Mouse (Mus musculus) myocyte (in vitro differentiated cells): ENCODE measurements around the gene Gcc1. TPM values are rescaled to one million over a fixed set of nuclear protein-coding genes. Genes with fewer than 3 reads are reported as not detected.

Experiments
- H3K27me3 ChIP-seq: one replicate; pipeline ENCODE4 v1.6.1; 2011; ENCODE audit not compliant: control insufficient read depth, insufficient read depth, insufficient read length
- H3K36me3 ChIP-seq: one replicate; pipeline ENCODE4 v1.6.1; 2011; ENCODE audit not compliant: control insufficient read depth, insufficient read depth
- H3K4me2 ChIP-seq: one replicate; pipeline ENCODE4 v1.6.1; 2011; ENCODE audit warnings: low read depth, control low read depth
- H3K4me3 ChIP-seq: one replicate; pipeline ENCODE4 v1.5.1; 2011; ENCODE audit warnings: mild to moderate bottlenecking, control low read depth, moderate library complexity
- H3K79me2 ChIP-seq: one replicate; pipeline ENCODE4 v1.6.1; 2011; ENCODE audit not compliant: control insufficient read depth, insufficient read depth
- H3ac ChIP-seq: one replicate; pipeline ENCODE4 v1.6.1; 2011; ENCODE audit not compliant: control insufficient read depth, insufficient read length
- CEBPB ChIP-seq: IDR thresholded peaks from 2 replicates; pipeline ENCODE4 v1.6.1; 2011; ENCODE audit warnings: mild to moderate bottlenecking, moderate library complexity; ENCODE audit not compliant: poor library complexity, insufficient read depth, severe bottlenecking
- E2F4 ChIP-seq: IDR thresholded peaks from one replicate; pipeline ENCODE4 v1.6.1; 2011; ENCODE audit warnings: mild to moderate bottlenecking, control low read depth, moderate library complexity; ENCODE audit not compliant: insufficient read depth
- MAX ChIP-seq: IDR thresholded peaks from one replicate; pipeline ENCODE4 v1.6.1; 2011; ENCODE audit warnings: low read depth, mild to moderate bottlenecking, control low read depth
- MYOD1 ChIP-seq, 3 experiments: IDR thresholded peaks; one replicate each; pipeline ENCODE4 v1.6.1; 2011; ENCODE audit warnings: control low read depth in 2 of 3, low read depth in 2 of 3, mild to moderate bottlenecking in 2 of 3, moderate library complexity in 1 of 3; ENCODE audit not compliant: insufficient read length in 2 of 3, control insufficient read depth in 1 of 3
- MYOG ChIP-seq, 3 experiments: IDR thresholded peaks; one replicate each; pipeline ENCODE4 v1.6.1; 2011; ENCODE audit warnings: control low read depth in 2 of 3, low read depth in 2 of 3, mild to moderate bottlenecking in 2 of 3; ENCODE audit not compliant: insufficient read length in 2 of 3, control insufficient read depth in 1 of 3, insufficient read depth in 1 of 3
- POLR2A ChIP-seq: IDR thresholded peaks from one replicate; pipeline ENCODE4 v1.6.1; 2011; ENCODE audit warnings: low read depth, mild to moderate bottlenecking, control low read depth, moderate library complexity; ENCODE audit not compliant: insufficient read length
- POLR2AphosphoS2 ChIP-seq: IDR thresholded peaks from one replicate; pipeline ENCODE4 v1.6.1; 2011; ENCODE audit warnings: low read depth, control low read depth; ENCODE audit not compliant: insufficient read length
- REST ChIP-seq: IDR thresholded peaks from one replicate; pipeline ENCODE4 v1.6.1; 2011; ENCODE audit warnings: mild to moderate bottlenecking, control low read depth, moderate library complexity; ENCODE audit not compliant: insufficient read depth, insufficient read length
- SRF ChIP-seq: IDR thresholded peaks from one replicate; pipeline ENCODE4 v1.6.1; 2011; ENCODE audit warnings: low read depth; ENCODE audit not compliant: control insufficient read depth, insufficient read length
- TCF12 ChIP-seq: IDR thresholded peaks from one replicate; pipeline ENCODE4 v1.6.1; 2011; ENCODE audit warnings: mild to moderate bottlenecking, control low read depth; ENCODE audit not compliant: poor library complexity, insufficient read depth, severe bottlenecking
- TCF3 ChIP-seq: IDR thresholded peaks from one replicate; pipeline ENCODE4 v1.6.1; 2011; ENCODE audit warnings: low read depth, control low read depth; ENCODE audit not compliant: insufficient read length
- USF1 ChIP-seq: IDR thresholded peaks from one replicate; pipeline ENCODE4 v1.6.1; 2011; ENCODE audit warnings: low read depth, mild to moderate bottlenecking, control low read depth, moderate library complexity
- polyA plus RNA-seq: library from polyadenylated mRNA; unstranded; fragments of >200 nt; fragmentation: generic; extraction: Trizol; gene quantifications from one replicate; pipeline ENCODE4 v1.2.1, GENCODE M21; 2012; ENCODE audit warnings: missing spikeins

Gene Gcc1
- polyA plus RNA-seq, 1 experiment: 6.7 TPM

- Histone ChIP-seq H3K27me3 (no peaks in the 10 kb centered on the region), H3ac (no peak overlapping the region), H3K4me2 (no peak overlapping the region), H3K36me3 (no peaks in the 10 kb centered on the region), H3K4me3 (no peak overlapping the region), H3K79me2 (no peaks in the 10 kb centered on the region)
- TF ChIP-seq USF1: no peak
- TF ChIP-seq MYOG (IDR thresholded peaks at IDR 0.05; ENCODE audit: control insufficient read depth in 1 of 3, insufficient read depth in 1 of 3, insufficient read length in 2 of 3, low read depth in 2 of 3): no peak
- TF ChIP-seq POLR2AphosphoS2: no peak
- TF ChIP-seq TCF12: no peak
- TF ChIP-seq MAX: no peak
- TF ChIP-seq CEBPB: no peak
- no peak for TF ChIP-seq TCF3
- no peak for TF ChIP-seq POLR2A
- TF ChIP-seq SRF: no peak
- no peak for TF ChIP-seq MYOD1 (IDR thresholded peaks at IDR 0.05; ENCODE audit: control insufficient read depth in 1 of 3, insufficient read length in 2 of 3, low read depth in 2 of 3)
- TF ChIP-seq E2F4: no peak
- no peak for TF ChIP-seq REST
These were observed 29.5 kb downstream of the Gcc1 start for GRCm38 (mm10) chr6:28398726-28399125.

- Histone ChIP-seq H3K27me3 (no peaks in the 10 kb centered on the region), H3K79me2 (no peaks in the 10 kb centered on the region), H3K4me2 (no peak within 1 kb of the TSS), H3ac (no peak within 1 kb of the TSS), H3K4me3 (no peak within 1 kb of the TSS), H3K36me3 (no peaks in the 10 kb centered on the region)
- TF ChIP-seq REST: no peak
- no peak for TF ChIP-seq TCF3
- TF ChIP-seq MYOD1 (IDR thresholded peaks at IDR 0.05; ENCODE audit: control insufficient read depth in 1 of 3, insufficient read length in 2 of 3, low read depth in 2 of 3): no peak
- TF ChIP-seq TCF12: no peak
- no peak for TF ChIP-seq E2F4
- TF ChIP-seq CEBPB: no peak
- no peak for TF ChIP-seq POLR2A
- no peak for TF ChIP-seq MYOG (IDR thresholded peaks at IDR 0.05; ENCODE audit: control insufficient read depth in 1 of 3, insufficient read depth in 1 of 3, insufficient read length in 2 of 3, low read depth in 2 of 3)
- TF ChIP-seq SRF: no peak
- TF ChIP-seq USF1: no peak
- TF ChIP-seq POLR2AphosphoS2: no peak
- TF ChIP-seq MAX: no peak
These were observed 30.4 kb downstream of the Gcc1 start, which contains the start of gene Zfp800 for GRCm38 (mm10) chr6:28397681-28398203. Gene Zfp800, minus strand, starts transcription at chr6:28398005.

GRCm38 (mm10) chr6:28396853-28397457 lies 31.2 kb downstream of the Gcc1 start:
- Histone ChIP-seq H3K4me3 (no peak overlapping the region), H3K36me3 (no peaks in the 10 kb centered on the region), H3K27me3 (no peaks in the 10 kb centered on the region), H3K4me2 (no peak overlapping the region), H3K79me2 (no peaks in the 10 kb centered on the region), H3ac (no peak overlapping the region)
- TF ChIP-seq E2F4 (no peak), REST (no peak), CEBPB (no peak), USF1 (no peak), TCF12 (no peak), POLR2A (no peak), MYOD1 (IDR thresholded peaks at IDR 0.05; ENCODE audit: control insufficient read depth in 1 of 3, insufficient read length in 2 of 3, low read depth in 2 of 3) (no peak), TCF3 (no peak)

GRCm38 (mm10) chr6:28396051-28396852 lies 31.9 kb downstream of the Gcc1 start:
- H3K36me3 ChIP-seq: no peaks in the 10 kb centered on the region
- TF ChIP-seq CEBPB: no peak
- no peak for TF ChIP-seq MYOG (IDR thresholded peaks at IDR 0.05; ENCODE audit: control insufficient read depth in 1 of 3, insufficient read depth in 1 of 3, insufficient read length in 2 of 3, low read depth in 2 of 3)
- TF ChIP-seq TCF3: no peak
- TF ChIP-seq E2F4: no peak
- TF ChIP-seq USF1: no peak
- no peak for TF ChIP-seq TCF12
- no peak for TF ChIP-seq REST
- TF ChIP-seq SRF: no peak
- H3K4me3 ChIP-seq: no peak overlapping the region
- no peaks in the 10 kb centered on the region for H3K79me2 ChIP-seq
- no peak overlapping the region for H3ac ChIP-seq
- no peak overlapping the region for H3K4me2 ChIP-seq
- H3K27me3 ChIP-seq: no peaks in the 10 kb centered on the region
